Mouse (Mus musculus): Measurements from ENCODE around the gene Ppp1r8. TPM values are rescaled to one million over a fixed set of nuclear protein-coding genes. Genes with fewer than 3 reads are reported as not detected.
"Not testable (repeated sequence)": the region's sequence is repeated elsewhere in the genome, so short reads cannot be mapped to it uniquely, and the experiment has no call there.

Ppp1r8 gene
- total RNA-seq, 2 experiments from 2014 or later, result 30.6 to 31.3 TPM

- DNase-seq (ENCODE audit: low spot score in 2 of 2), result no peak
These were observed 35.0 kb downstream of the Ppp1r8 start for GRCm38 (mm10) chr4:132807771-132808641.

GRCm38 (mm10) chr4:132806620-132807191 is 36.3 kb downstream of the Ppp1r8 start:
- no peak for DNase-seq (ENCODE audit: low spot score in 2 of 2)

GRCm38 (mm10) chr4:132805599-132806197 is 37.3 kb downstream of the Ppp1r8 start:
- no peak for DNase-seq (ENCODE audit: low spot score in 2 of 2)

GRCm38 (mm10) chr4:132805146-132805545 is 37.8 kb downstream of the Ppp1r8 start:
- no peak for DNase-seq (ENCODE audit: low spot score in 2 of 2)

- no peak for DNase-seq (ENCODE audit: low spot score in 2 of 2)
These were observed 38.6 kb downstream of the Ppp1r8 start for GRCm38 (mm10) chr4:132804331-132804730.

DNA sequence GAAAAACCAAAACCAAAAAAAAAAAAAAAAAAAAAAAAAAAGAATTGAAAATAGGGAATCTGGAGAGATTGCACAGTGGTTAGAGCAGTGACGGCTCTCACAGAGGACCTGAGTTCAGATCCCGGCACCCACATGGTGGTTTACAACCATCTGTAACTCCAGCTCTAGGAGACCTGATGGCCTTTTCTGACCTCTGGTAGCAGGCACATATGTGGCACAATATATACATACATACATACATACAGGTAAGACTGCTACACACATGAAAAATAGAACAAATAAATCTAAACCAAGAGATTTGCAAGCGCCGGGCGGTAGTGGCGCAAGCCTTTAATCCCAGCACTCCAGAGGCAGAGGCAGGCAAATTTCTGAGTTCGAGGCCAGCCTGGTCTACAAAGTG is 39.1 kb downstream of the Ppp1r8 start:
- DNase-seq (ENCODE audit: low spot score in 2 of 2), result no peak

DNA sequence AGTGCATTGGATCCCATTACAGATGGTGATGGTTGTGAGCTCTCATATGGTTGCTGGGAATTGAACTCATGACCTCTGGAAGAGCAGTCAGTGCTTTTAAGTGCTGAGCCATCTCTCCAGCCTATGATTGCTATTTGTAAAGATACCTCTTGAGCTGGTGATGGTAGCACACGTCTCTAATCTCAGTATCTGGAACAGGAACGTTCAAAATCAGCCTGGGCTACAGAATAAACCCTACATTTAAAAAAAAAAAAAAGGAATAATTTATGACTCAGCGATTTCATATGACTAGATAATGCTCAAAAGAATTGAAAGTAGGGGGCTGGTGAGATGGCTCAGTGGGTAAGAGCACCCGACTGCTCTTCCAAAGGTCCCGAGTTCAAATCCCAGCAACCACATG is 39.8 kb downstream of the Ppp1r8 start:
- DNase-seq (ENCODE audit: low spot score in 2 of 2), result no peak

DNA sequence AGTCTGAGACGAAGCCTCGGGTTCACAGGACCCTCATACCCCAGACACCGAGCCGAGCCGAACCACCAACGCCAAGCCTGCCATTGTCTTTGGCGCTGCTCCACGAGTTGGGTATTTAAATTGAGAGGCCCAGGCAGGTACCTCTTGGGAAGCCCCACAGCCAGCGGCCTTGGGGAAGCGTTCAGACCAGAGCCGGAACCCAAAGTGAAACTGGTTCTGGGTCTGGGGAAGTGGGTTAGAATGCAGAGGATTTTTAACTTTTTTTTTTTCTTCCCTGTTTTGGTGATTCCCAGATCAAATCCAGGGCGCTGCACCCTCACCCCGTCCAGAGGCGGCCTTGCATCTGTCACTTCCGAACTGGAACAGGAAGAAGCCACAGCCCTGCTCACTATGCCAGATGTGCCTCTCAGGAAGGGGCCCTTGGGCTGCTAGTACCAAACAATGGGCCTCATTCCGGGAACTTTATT is 40.8 kb downstream of the Ppp1r8 start:
- DNase-seq (ENCODE audit: low spot score in 2 of 2), result no peak

GRCm38 (mm10) chr4:132801176-132802077 is 41.5 kb downstream of the Ppp1r8 start:
- no peak for DNase-seq (ENCODE audit: low spot score in 2 of 2)

- no peak for DNase-seq (ENCODE audit: low spot score in 2 of 2)
These were observed 43.1 kb downstream of the Ppp1r8 start for GRCm38 (mm10) chr4:132799845-132800244.

DNA sequence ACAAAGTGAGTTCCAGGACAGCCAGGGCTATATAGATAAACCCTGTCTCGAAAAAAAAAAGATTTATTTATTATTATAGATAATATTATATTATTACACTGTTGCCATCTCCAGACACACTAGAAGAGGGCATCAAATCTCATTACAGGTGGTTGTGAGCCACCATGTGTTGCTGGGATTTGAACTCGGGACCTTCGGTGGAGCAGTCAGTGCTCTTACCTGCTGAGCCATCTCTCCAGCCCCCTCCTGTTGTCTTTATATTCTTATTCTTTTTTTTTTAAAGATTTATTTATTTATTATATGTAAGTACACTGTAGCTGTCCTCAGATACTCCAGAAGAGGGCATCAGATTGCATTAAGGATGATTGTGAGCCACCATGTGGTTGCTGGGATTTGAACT is 44.3 kb downstream of the Ppp1r8 start:
- DNase-seq (ENCODE audit: low spot score in 2 of 2), result not testable (repeated sequence)

DNA sequence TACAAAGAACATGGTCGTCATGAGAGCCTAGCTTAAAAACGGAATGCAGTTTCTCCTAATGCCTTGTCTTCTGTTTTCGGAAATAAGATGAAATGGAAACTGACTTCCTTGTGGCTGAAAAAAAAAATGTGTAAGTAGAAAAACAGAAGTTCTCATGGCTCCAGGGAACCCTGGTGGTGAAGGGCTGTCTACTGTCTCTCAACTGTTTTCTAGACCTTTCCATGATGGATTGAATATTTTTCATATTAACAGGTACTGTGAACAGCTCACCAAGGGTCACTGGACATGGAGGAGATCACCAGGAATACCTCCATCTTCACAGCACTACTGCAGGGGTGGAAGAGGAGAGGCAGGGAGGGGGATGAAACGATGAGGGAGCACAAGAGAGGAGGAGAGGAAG is 44.9 kb downstream of the Ppp1r8 start:
- no peak for DNase-seq (ENCODE audit: low spot score in 2 of 2)

GRCm38 (mm10) chr4:132797461-132797860 is 45.5 kb downstream of the Ppp1r8 start:
- no peak for DNase-seq (ENCODE audit: low spot score in 2 of 2)

- peak; percentile 36 to 79 for DNase-seq (ENCODE audit: low spot score in 2 of 2)
These were observed 46.6 kb downstream of the Ppp1r8 start, which contains the start of gene Themis2 for GRCm38 (mm10) chr4:132796196-132796886. Gene Themis2 (minus strand): TSS chr4:132796387.

GRCm38 (mm10) chr4:132795171-132795570 is 47.8 kb downstream of the Ppp1r8 start:
- DNase-seq (ENCODE audit: low spot score in 2 of 2), result no peak

DNA sequence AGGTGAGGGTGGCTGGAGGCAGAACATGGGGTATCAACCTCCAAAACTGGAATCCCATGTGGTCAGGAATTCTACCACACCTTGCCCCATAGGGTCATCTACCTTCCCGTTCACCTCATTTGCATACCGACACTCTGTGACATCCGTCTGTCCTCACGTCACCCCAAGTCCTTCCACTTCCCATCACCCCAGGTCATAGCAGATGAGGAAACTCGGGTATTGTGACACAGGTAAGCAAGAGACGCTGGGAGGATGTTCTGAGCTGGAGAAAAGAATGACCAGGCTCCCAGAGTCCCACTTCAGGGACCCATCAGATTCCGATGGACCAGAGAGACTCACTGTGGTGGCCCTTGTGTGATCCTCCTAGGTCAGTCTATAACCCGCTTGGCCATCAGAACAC is 48.2 kb downstream of the Ppp1r8 start:
- DNase-seq (ENCODE audit: low spot score in 2 of 2), result no peak

DNA sequence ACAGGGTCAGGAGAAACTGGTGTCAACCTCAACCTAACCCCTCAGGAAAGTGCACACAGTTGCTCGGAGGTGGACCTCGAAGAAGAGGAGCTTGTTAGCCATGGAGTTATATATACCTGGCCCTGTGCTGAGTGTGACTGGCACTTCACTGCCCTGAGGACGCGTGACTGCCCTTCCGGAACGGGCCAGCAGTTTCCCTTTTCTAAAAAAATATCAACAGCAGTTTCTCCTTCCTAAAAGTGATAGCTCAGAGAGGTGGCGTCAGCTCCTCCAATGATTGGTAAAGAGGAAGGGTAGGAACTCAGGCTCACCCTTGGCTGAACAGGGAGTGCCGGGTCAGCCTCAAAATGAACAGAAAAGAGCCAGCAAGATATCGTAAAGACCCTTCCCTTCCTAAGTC is 48.9 kb downstream of the Ppp1r8 start:
- DNase-seq (ENCODE audit: low spot score in 2 of 2), result no peak

DNA sequence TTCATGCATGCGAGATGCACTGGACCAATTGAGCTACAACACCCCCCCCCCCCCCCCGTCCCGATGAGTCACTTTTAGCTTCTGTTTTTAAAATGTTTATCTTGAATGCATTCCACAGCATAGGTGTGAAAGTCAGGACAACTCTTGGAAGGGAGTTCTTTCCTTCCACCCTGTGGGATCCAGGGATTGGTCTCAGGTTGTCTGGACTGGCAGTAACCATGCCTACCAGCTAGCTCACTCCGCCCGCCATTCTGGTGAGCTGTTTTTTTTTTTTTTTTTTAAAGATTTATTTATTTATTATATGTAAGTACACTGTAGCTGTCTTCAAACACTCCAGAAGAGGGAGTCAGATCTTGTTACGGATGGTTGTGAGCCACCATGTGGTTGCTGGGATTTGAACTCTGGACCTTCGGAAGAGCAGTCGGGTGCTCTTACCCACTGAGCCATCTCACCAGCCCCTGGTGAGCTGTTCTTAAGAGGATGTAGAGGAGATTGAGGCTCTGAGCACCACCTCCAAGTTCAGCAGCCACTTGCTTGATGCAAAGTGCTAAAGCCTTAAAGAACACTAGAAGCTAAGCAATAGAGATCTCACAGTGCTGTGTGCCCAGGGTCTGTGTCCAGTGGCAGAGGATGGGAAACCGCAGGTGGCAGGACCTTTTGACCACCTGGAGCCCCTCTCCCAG is 49.5 kb downstream of the Ppp1r8 start:
- not testable (repeated sequence) for DNase-seq (ENCODE audit: low spot score in 2 of 2)

DNA sequence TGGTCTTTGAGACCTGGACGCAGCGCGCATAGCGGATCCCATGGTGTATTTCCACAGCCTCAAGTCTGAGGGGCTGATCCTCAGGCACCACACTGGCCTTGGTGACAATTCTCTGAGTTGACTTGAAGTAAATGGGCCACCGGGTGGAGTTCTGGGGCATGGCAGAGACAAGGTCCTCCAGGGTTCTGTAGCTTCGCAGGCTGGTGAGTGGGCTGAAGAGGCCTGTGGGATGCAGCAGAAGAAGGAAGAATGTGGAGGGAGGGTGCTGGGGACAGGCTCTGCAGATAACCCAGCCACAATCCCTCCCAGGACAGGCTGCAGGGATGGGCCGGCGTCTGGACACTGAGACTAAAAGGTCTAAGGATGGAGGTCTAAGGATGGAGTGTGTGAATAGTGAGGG is 53.2 kb downstream of the Ppp1r8 start:
- no peak for DNase-seq (ENCODE audit: low spot score in 2 of 2)

- no peak for DNase-seq (ENCODE audit: low spot score in 2 of 2)
These were observed 57.7 kb downstream of the Ppp1r8 start for GRCm38 (mm10) chr4:132785228-132785627.

All from gastrocnemius, postnatal 4 days (tissue).